Mouse (Mus musculus): Measurements from ENCODE around the gene Dpysl5.

Dpysl5 gene

GRCm38 (mm10) chr5:30709744-30710383 lies 1.5 kb upstream of the Dpysl5 start:
- DNase-seq: peak; percentile 81 to 86

GRCm38 (mm10) chr5:30710486-30710885 lies 878 bp upstream of the Dpysl5 start:
- peak; percentile 14 to 30 for DNase-seq

DNA sequence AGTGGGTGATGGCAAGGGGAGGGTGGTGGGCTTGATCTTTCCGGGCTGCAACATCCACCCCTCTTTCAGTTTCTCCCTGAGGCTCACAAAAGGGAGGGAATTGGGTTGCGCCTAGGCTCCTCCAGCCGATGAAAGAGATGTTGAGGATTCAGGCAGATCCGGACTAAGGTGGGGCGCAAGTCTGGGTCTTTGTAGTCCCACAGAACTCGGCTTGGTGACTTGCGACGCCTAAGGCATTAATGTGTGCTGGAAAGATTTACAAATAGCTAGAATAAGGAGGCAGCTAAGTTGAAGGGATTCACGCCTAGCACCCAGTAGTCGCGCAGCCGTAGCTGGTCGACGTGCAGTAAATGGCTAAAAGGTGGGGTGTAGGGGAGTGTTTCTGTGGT lies 632 bp downstream of the Dpysl5 start:
- no peak for DNase-seq

GRCm38 (mm10) chr5:30712441-30713298 lies 1.3 kb downstream of the Dpysl5 start:
- peak; percentile 27 to 44 for DNase-seq

- peak; percentile 26 to 39 for DNase-seq
Observed at GRCm38 (mm10) chr5:30713299-30713675, 1.9 kb downstream of the Dpysl5 start.

GRCm38 (mm10) chr5:30713691-30714090 lies 2.3 kb downstream of the Dpysl5 start:
- DNase-seq: no peak

DNA sequence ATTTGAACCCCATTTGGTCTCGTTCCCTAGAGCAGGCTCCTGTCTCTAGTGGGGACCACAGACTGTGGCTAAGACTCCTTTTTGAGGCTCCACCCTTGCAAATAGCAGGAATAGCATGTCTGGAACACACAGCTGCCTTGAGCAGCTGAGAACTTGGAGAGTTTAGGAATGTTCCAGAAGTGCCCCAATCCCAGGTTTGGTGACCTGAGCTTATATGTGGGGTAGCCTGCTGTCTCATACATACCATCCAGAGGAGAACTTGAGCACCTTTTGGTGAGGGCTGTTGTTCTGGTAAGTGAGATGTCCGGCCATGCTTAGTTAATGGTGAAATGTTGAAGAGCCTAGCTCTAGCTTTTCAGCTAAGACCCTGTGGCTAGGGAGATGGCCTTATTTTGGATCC lies 4.9 kb downstream of the Dpysl5 start:
- no peak for DNase-seq

GRCm38 (mm10) chr5:30717506-30717905 lies 6.1 kb downstream of the Dpysl5 start:
- DNase-seq: no peak

DNA sequence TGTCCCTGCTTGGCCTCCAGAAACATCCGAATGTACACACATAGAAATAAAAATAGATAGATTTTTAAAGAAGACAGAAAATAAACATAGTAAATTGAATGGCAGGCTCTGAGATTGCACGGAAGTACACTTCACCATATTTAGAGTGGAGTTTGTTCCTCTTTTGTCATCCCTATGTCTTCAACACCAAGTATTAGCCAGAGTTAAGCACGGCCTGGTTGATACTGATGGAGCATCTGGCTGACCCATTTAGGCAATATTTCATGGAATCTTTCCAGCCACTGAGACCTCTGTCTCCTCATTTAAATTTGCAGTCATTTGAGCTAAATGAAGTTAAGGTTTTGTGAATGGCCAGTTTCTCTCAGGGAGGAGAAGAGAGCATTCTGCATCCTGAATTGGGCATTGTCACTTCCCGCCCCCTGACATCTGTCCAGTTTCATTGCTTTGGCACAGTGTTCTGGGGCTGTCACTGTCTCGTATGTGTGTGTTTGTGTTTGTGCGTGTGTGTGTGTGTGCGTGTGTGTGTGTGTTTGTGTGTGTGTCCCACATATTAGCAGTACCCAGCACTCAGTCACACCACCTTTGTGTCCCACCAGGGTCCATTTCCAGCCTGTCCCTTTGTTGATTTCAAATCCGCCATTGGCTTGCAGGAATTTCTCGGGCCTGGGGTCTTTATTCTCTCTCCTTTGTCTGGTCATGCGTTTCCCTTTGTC lies 6.8 kb downstream of the Dpysl5 start:
- DNase-seq: no peak

DNA sequence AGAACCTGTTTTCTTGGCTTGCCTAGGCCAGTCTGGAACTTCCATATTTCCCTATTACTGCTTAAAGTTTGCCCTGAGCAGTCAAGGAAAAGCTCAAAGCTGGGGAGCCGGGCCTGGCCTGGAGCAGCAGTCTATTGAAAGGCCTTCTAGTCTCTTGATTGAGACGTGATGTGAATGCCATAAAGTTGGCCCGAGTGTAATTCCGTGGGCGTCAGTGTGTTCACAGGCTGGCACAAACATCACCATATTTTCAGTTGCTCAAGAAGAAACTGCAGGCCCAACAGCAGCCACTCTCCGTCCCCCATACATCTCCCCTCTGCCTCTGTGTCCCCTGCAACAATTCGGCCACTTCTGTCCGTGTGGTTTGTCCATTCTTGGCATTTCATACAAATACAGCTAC lies 10.6 kb downstream of the Dpysl5 start:
- no peak for DNase-seq

DNA sequence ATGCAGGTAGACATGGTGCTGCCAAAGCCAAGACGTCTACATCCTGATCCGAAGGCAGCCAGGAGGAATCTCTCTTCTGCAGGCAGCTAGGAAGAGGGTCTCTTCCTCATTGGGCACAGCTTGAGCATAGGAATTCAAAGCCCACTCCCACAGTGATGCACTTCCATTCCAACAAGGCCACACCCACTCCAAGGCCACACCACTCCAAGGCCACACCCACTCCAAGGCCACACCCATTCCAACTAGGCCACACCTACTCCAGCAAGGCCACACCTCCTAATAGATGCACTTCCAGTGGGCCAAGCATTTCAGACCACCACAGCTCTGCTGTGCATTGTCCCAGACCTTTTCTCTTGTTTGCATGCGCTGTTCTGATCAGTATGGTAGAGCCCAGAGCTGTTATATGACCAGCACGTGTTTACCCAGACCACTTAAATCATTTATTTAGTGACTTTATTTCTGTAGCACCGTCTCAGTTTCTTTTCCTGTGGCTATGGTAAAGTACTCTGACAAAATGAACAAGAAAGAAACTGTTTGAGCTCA lies 14.9 kb downstream of the Dpysl5 start:
- DNase-seq: no peak

DNA sequence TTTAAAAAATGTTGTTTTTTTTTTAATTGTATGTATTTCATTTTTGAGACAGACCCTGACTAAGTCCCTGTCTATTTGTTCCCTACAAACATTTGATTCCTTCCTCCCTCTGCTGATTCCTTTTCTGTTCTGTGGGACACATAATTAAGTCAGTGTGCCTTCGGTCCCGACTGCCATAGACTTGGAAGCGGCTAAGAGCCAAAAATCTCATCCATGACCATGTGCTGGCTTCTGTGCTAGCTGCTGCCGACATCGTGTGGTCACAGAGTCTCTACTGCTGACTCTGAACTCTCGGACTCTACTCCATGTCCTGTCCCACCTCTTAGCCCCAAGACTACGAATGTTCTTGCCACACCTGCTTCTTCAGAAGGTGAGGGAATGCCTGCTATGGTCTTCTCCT lies 21.1 kb downstream of the Dpysl5 start:
- no peak for DNase-seq

GRCm38 (mm10) chr5:30734666-30735065 lies 23.3 kb downstream of the Dpysl5 start:
- DNase-seq: no peak

DNA sequence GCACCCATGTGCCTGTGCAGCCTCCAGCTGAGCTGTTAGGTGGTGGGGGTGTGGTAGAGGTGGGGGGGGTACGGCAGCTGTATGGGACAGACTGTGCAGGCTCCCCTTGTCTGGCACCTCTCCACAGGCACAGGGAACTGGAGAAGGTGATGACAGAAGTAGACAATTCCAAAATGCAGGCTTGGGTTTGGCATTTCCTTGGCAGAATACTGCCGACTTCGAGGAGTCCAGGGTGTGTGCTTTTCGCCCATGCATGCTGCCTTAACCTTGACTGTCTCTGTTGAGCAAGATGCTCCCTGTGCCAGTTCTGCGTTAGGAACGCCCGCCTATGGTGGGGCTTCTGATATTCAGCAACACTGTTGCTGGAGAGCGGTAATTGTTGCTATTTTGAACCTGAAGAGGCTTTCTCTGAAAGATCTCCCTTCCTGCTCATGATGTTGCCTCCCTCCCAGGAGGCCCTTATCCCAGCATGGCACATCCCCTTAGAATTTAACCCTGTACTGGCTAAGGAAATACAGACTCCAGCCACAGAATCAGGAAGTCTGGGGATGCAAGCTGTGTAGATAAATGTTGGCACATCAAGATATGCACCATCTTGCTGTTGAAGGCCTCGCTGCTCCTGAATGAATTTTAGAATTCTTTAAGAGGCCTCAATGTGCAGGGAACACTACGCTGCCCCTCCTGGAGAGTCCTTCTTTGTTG lies 26.9 kb downstream of the Dpysl5 start:
- DNase-seq: no peak

- no peak for DNase-seq
Observed at GRCm38 (mm10) chr5:30739595-30739994, 28.2 kb downstream of the Dpysl5 start.

- DNase-seq: peak in 1 of 2 experiments; percentile 22
Observed at GRCm38 (mm10) chr5:30749582-30750311, 38.4 kb downstream of the Dpysl5 start.

DNA sequence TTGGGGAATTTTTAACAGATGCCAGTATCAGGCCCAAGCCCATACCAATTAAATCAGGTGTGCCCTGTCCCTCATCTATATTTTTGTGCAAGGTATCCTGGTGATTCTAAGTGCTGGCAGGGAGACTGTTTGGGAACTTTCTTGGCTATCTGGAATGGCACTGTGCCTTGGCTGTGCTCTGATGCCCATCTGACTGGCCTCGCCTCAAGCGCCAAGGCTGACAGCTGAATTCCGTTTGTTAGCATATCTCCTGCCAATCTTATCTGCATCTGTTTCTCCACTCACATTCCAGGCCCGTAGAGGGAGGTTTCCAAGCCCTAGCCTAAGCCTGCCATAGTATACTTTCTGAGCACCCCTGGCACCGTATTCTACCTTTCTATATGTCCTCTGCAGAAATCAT lies 39.7 kb downstream of the Dpysl5 start:
- no peak for DNase-seq

DNA sequence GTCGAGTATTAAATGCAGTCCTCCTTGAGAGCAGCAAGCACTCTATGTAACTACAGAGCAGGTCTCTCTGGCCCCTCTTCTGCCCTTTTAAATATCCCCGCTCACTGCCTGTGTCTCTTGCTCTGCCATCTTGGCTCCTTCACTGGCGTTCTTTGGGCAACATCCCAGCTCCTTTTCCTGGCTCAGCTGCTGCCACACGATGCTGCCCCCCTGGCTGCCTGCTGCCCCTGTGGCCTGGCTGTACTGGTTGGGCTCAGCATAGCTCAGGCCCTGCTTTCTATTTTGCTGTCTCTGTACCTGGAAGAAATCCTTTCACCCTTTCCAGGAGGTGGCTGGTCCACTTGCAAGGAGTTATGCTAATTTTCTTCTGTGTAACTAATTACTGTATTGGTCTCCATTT lies 41.8 kb downstream of the Dpysl5 start:
- peak; percentile 7 to 24 for DNase-seq

DNA sequence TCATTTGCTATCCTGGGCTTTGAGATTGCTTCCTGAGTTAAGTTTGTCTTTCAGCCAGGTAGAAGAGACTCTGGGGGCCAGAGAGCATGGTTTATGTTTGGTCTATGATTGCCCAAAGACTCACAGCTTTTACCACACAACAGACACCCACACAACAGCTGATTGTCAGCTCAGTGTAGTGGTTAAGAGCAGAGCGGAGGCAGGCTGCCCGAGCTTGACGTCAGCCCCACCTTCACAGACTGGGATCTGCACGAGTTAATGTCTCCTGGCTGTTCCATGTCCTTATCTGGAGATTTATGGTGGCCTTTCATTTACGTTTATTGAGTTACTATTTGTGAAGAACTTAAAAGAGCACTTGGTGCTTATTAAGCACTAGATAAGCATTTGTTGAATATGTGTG lies 43.9 kb downstream of the Dpysl5 start:
- DNase-seq: no peak

DNA sequence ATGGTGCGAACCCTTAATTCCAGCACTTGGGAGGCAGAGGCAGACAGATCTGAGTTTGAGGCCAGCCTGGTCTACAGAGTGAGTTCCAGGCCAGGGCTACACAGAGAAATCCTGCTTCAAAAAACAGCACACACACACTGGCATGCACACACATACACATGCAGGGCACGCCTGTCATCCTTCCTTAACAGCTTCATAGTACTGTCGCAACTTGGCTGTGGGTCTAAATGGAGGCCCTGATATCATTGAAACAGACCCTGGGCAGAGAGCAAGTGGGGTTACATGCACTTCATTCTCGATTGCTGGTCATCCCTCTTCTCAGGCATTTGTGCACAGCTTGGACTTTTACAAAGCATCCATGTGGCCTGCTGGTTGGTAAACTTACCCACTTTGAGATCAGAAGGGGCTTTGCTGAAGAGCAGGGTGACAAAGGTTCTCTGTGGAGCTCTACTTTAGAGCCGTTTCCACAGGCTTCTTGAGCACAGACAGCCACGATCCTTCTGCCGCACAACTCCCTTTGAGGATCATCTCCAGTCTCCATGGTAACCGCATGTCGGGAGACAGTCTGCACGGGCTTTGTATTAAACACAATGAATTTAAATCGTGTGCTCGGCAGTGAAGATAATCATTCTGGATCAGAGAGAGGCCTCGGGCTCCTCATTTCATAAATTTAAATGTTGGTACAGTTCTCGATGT lies 51.6 kb downstream of the Dpysl5 start:
- no peak for DNase-seq

GRCm38 (mm10) chr5:30763511-30763830 lies 52.1 kb downstream of the Dpysl5 start:
- no peak for DNase-seq
